Comparison of ENCODE assay signal across 12 mouse cellular contexts in genomic region chr5:114795231-114795630, GRCm38 (mm10). TPM values are rescaled to one million over a fixed set of nuclear protein-coding genes. Genes with fewer than 3 reads are reported as not detected.
DNase-seq lines count a peak whose midpoint lies in the region; ATAC-seq and TF ChIP-seq lines count a peak whose summit lies in the region.
"Had no signal": no experiment of that assay in that cellular context is flagged by ENCODE, and none has a peak within 500 bp of the region (broad histone marks: within the 10 kb centered on the region; RNA-seq: fewer than 3 reads in every experiment).

No protein-coding gene starts in this region.

- no peak for TF ChIP-seq CTCF in kidney, adult 2 months (conservative IDR thresholded peaks at IDR 0.05; ENCODE audit: insufficient read depth, insufficient read length, low read depth, low read length)

- no peaks in the 10 kb centered on the region for H3K4me1 ChIP-seq in kidney, adult 2 months (ENCODE audit: control insufficient read depth, insufficient read depth, low read length)

- H3K4me3 ChIP-seq in kidney, adult 2 months (ENCODE audit: insufficient read depth, low read depth, low read length) = no peak overlapping the region

- no peaks in the 10 kb centered on the region for H3K36me3 ChIP-seq in kidney, adult 2 months (ENCODE audit: control insufficient read depth, insufficient read depth, low read length)

- DNase-seq in kidney, adult 2 months = peak; percentile 44
- DNase-seq in kidney, postnatal 10 days = no peak
- DNase-seq in R1 (ENCODE audit: low read depth, low spot score) = peak; percentile 40
- DNase-seq in cerebellum, adult 9-11 months = peak; percentile 76
- peak; percentile 51 for DNase-seq in lung, postnatal 10 days
- DNase-seq in urinary bladder, postnatal 36 days (ENCODE audit: low spot score in 2 of 2) = no peak
- DNase-seq: thymus, postnatal 14 days had no signal

- 53% methylated on average over 9 of the region's 9 CpGs for WGBS in kidney, adult 2 months

- no peak overlapping the region for H3K27ac ChIP-seq in kidney, adult 2 months (ENCODE audit: insufficient read depth, low read depth, low read length)

- no peak for ATAC-seq in monocyte, adult 5-6 weeks (replicated peaks; ENCODE audit: insufficient number of reproducible peaks, low FRiP score, low TSS enrichment, poor library complexity, severe bottlenecking)

- TF ChIP-seq POLR2A in kidney, adult 2 months (IDR thresholded peaks at IDR 0.05; ENCODE audit: low read depth, low read length) = no peak

- H3K27me3 ChIP-seq in kidney, adult 2 months (replicated peaks; ENCODE audit: control insufficient read depth, insufficient read depth, low read length) = no peaks in the 10 kb centered on the region

RNA-seq across cellular contexts. Expression of gene Git2, which starts 19.9 kb away (rescaled TPM):
- 30.5 and 32.3 TPM in 2 replicates for polyA plus RNA-seq in kidney, adult 2 months (2012; rRNA removed)
- total RNA-seq in monocyte, adult 5-6 weeks (2017) = 118 to 169 TPM (median 121 TPM) in 3 replicates

RNA-seq across cellular contexts. Expression of gene Ankrd13a, which starts 20.8 kb away (rescaled TPM):
- polyA plus RNA-seq in kidney, adult 2 months (2012; rRNA removed) = 47.7 and 51.6 TPM in 2 replicates
- 185 to 246 TPM (median 193 TPM) in 3 replicates for total RNA-seq in monocyte, adult 5-6 weeks (2017)

RNA-seq across cellular contexts. Expression of gene 1500011B03Rik, which starts 28.0 kb away (rescaled TPM):
- 30.2 and 34.7 TPM in 2 replicates for polyA plus RNA-seq in kidney, adult 2 months (2012; rRNA removed)
- 33.0 to 67.3 TPM (median 42.5 TPM) in 3 replicates for total RNA-seq in monocyte, adult 5-6 weeks (2017)

RNA-seq across cellular contexts. Expression of gene 4930519G04Rik, which starts 58.2 kb away (rescaled TPM):
- not detected in 2 replicates for polyA plus RNA-seq in kidney, adult 2 months (2012; rRNA removed)
- total RNA-seq in monocyte, adult 5-6 weeks (2017) = 0.57 TPM in 1 of 3 replicates, not detected in the others
- total RNA-seq: heart, adult 8-10 months; MEL had no signal
- polyA plus RNA-seq: kidney, embryonic 14.5 days; limb, embryonic 11.5 days had no signal

Comparison
In these comparisons a context has a peak if more than half of its experiments do, and no peak if none do; other contexts are left out.
1. DNase-seq: peak in kidney, adult 2 months (single experiment), R1 (single experiment), cerebellum, adult 9-11 months (single experiment) and lung, postnatal 10 days (single experiment); none in kidney, postnatal 10 days (single experiment) and urinary bladder, postnatal 36 days (0 of 2).